Mouse (Mus musculus): ENCODE measurements at regions not wholly inside any gene's neighbourhood (a gene's known extent, or its start where the extent isn't known, plus 50 kb on each side); places are given as distances from the start of the nearest gene placed in this dataset.
"Not testable (repeated sequence)": the region's sequence is repeated elsewhere in the genome, so short reads cannot be mapped to it uniquely, and the experiment has no call there.

DNA sequence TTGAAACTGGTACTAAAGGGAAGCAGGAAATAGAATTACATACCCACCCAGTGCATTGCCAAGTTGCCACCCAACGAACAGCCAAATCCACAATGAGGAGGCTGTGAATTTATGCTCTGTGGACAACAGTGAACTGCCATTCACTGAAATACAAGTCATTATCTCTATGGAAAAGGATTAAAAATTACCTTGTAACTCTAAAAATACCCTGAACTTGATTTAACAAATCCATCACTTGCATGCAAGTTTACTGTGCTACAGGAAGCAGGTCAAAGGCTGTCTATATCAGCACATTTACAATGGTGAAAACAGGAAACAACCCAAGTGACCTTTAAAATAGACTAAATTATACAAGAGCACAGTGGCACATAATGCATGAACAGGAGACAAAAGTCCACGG, 202.2 kb upstream of the Sema6d start:
- no peak for TF ChIP-seq POLR2A (IDR thresholded peaks at IDR 0.05; ENCODE audit: borderline replicate concordance, insufficient read depth, low read length)
- TF ChIP-seq CTCF (IDR thresholded peaks at IDR 0.05; ENCODE audit: borderline replicate concordance, insufficient read depth, low read depth, low read length): no peak
- H3K27ac ChIP-seq (ENCODE audit: insufficient read depth, low read length): no peak overlapping the region
- no peak for DNase-seq
- H3K27me3 ChIP-seq (ENCODE audit: control insufficient read depth, insufficient read depth, low read length): no peaks in the 10 kb centered on the region
- 74% methylated on average over 2 of the region's 2 CpGs for WGBS
- no peak overlapping the region for H3K4me3 ChIP-seq (replicated peaks; ENCODE audit: insufficient read depth, low read depth, low read length)
- H3K4me1 ChIP-seq (ENCODE audit: control insufficient read depth, insufficient read depth, low read length): no peaks in the 10 kb centered on the region

DNA sequence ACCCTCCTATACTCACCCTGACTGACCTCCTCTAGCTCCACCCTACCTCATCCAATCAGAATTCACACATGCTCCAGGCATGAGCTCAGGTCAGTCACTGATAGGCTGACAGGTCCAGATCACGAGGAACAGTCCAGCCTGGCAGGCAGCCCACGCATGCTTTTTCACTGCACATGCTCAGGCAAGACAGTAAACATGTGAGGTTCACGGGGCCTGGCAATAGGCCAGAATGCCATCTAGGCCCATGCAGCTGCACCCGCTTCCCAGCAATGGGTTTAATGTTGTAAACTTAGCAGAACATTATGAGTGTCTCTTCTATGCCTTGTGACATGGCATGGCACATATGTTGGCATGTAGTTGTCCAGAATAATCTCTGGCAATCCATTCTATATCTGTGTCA, 177.8 kb upstream of the Sema6d start:
- WGBS: 40% methylated on average over 4 of the region's 4 CpGs

DNA sequence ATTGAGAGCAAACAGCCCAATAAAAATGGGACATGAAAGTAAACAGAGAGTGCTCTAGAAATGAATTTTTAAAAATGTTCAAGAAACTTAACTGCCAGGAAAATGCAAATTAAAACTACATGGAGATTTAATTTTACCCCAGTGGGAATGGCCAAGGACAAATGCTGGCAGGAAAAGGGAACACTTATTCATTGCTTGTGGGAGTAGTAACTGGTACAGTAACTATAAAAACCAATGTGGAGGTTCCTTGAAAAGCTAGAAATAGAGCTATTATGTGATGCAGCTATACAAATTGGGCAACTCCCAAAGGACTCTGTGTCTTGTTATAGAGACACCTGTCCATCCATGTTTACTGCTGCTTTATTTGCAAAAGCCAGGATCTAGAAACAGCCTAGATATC, 175.7 kb upstream of the Sema6d start:
- no peak overlapping the region for H3K27ac ChIP-seq (ENCODE audit: insufficient read depth, low read length)
- H3K4me1 ChIP-seq (ENCODE audit: control insufficient read depth, insufficient read depth, low read length): no peaks in the 10 kb centered on the region
- DNase-seq: no peak
- no peaks in the 10 kb centered on the region for H3K27me3 ChIP-seq (ENCODE audit: control insufficient read depth, insufficient read depth, low read length)
- no peak overlapping the region for H3K4me3 ChIP-seq (replicated peaks; ENCODE audit: insufficient read depth, low read depth, low read length)
- TF ChIP-seq CTCF (IDR thresholded peaks at IDR 0.05; ENCODE audit: borderline replicate concordance, insufficient read depth, low read depth, low read length) (no peak), POLR2A (IDR thresholded peaks at IDR 0.05; ENCODE audit: borderline replicate concordance, insufficient read depth, low read length) (no peak)

More for the DNA sequence above, 177.8 kb upstream of the Sema6d start:
- H3K27ac ChIP-seq (ENCODE audit: insufficient read depth, low read length); DNase-seq; H3K27me3 ChIP-seq (ENCODE audit: control insufficient read depth, insufficient read depth, low read length); H3K4me1 ChIP-seq (ENCODE audit: control insufficient read depth, insufficient read depth, low read length); H3K4me3 ChIP-seq (replicated peaks; ENCODE audit: insufficient read depth, low read depth, low read length): not testable (repeated sequence)

DNA sequence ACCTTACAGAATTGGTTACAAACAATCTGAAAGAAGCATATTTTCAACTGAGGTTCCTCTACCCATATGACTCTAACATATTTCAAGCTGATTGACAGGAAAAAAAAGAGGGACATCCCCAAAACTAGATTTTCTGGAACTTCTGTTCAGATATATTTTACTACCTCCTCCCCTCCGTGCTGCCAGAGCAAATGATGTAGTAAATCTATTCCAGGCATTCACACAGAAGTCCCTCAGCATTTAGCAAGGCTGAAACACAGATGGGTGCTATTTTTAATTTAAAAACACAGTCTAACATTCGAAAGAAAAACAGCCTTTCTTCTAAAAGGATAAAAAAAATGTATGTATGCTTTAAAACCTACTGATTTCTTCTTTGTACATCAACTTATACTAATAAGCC, 169.4 kb upstream of the Sema6d start:
- TF ChIP-seq CTCF (IDR thresholded peaks at IDR 0.05; ENCODE audit: borderline replicate concordance, insufficient read depth, low read depth, low read length) (no peak), POLR2A (IDR thresholded peaks at IDR 0.05; ENCODE audit: borderline replicate concordance, insufficient read depth, low read length) (no peak)
- H3K4me3 ChIP-seq (replicated peaks; ENCODE audit: insufficient read depth, low read depth, low read length): no peak overlapping the region
- no peak for DNase-seq
- H3K27me3 ChIP-seq (ENCODE audit: control insufficient read depth, insufficient read depth, low read length): no peaks in the 10 kb centered on the region
- no peaks in the 10 kb centered on the region for H3K4me1 ChIP-seq (ENCODE audit: control insufficient read depth, insufficient read depth, low read length)
- no peak overlapping the region for H3K27ac ChIP-seq (ENCODE audit: insufficient read depth, low read length)
- WGBS: 62% methylated on average over 2 of the region's 2 CpGs

DNA sequence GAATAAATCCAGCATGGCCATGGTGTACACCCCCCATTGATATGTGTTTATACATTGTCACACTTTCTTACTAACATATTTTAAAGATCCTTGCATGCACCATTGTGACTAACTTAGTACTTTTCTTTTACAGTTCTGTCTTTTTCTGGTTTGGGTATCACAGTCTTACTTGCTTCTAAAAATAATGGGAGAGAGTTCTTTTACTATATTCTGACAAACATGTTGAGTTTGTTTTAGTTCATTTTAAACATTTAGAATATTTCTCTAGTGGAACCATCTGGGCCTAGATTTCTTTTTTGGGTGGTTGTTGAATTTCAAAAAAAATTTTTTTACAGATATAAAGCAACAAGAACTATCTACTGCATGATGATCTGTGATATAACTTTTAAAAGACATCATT, 161.7 kb upstream of the Sema6d start:
- no peak overlapping the region for H3K4me3 ChIP-seq (replicated peaks; ENCODE audit: insufficient read depth, low read depth, low read length)
- DNase-seq: no peak
- H3K27ac ChIP-seq (ENCODE audit: insufficient read depth, low read length): no peak overlapping the region
- TF ChIP-seq POLR2A (IDR thresholded peaks at IDR 0.05; ENCODE audit: borderline replicate concordance, insufficient read depth, low read length): no peak
- no peak for TF ChIP-seq CTCF (IDR thresholded peaks at IDR 0.05; ENCODE audit: borderline replicate concordance, insufficient read depth, low read depth, low read length)
- H3K27me3 ChIP-seq (ENCODE audit: control insufficient read depth, insufficient read depth, low read length): no peaks in the 10 kb centered on the region
- H3K4me1 ChIP-seq (ENCODE audit: control insufficient read depth, insufficient read depth, low read length): no peaks in the 10 kb centered on the region

DNA sequence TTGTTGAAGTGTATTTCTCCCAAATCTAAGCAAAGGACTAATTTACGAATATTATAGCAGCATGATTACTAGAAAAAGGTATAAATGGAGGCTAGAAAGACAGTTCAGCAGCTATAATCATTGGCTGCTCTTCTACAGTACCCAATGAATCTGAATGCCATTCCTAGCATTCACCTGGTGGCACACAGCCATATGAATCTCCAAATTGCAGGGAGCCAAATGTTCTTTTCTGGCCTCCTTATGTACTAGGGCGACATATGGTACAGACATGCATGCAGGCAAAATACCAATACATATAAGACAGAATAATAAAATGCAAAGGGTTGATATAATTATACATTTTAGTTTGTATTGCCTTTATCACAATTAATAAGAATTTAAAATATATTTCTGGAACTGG, 152.9 kb upstream of the Sema6d start:
- Histone ChIP-seq H3K27me3 (ENCODE audit: control insufficient read depth, insufficient read depth, low read length) (no peaks in the 10 kb centered on the region), H3K4me3 (replicated peaks; ENCODE audit: insufficient read depth, low read depth, low read length) (no peak overlapping the region), H3K4me1 (ENCODE audit: control insufficient read depth, insufficient read depth, low read length) (no peaks in the 10 kb centered on the region), H3K27ac (ENCODE audit: insufficient read depth, low read length) (no peak overlapping the region)
- TF ChIP-seq POLR2A (IDR thresholded peaks at IDR 0.05; ENCODE audit: borderline replicate concordance, insufficient read depth, low read length) (no peak), CTCF (IDR thresholded peaks at IDR 0.05; ENCODE audit: borderline replicate concordance, insufficient read depth, low read depth, low read length) (no peak)
- DNase-seq: peak; percentile 27 to 75
- WGBS: 43% methylated on average over 2 of the region's 2 CpGs

DNA sequence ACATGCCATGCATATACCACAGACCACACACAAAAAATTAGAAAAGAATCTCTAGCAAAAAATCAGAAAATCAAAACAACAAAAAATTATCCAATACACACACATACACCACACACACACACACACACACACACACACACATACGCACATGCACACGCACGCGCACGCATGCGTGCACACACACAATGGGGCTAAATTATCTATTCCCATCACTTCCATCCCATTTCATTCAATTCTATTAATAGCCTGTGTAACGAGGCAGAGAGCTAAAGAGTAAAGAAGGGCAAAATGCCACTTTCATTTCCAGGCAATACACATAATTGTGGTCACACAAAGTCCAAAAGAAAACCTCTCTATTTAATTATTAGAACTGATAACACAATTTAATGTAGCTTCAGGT, 126.2 kb upstream of the Sema6d start:
- DNase-seq: no peak
- no peaks in the 10 kb centered on the region for H3K27me3 ChIP-seq (ENCODE audit: control insufficient read depth, insufficient read depth, low read length)
- WGBS: 58% methylated on average over 7 of the region's 7 CpGs
- no peaks in the 10 kb centered on the region for H3K4me1 ChIP-seq (ENCODE audit: control insufficient read depth, insufficient read depth, low read length)
- TF ChIP-seq POLR2A (IDR thresholded peaks at IDR 0.05; ENCODE audit: borderline replicate concordance, insufficient read depth, low read length): no peak
- H3K4me3 ChIP-seq (replicated peaks; ENCODE audit: insufficient read depth, low read depth, low read length): no peak overlapping the region
- H3K27ac ChIP-seq (ENCODE audit: insufficient read depth, low read length): no peak overlapping the region

DNA sequence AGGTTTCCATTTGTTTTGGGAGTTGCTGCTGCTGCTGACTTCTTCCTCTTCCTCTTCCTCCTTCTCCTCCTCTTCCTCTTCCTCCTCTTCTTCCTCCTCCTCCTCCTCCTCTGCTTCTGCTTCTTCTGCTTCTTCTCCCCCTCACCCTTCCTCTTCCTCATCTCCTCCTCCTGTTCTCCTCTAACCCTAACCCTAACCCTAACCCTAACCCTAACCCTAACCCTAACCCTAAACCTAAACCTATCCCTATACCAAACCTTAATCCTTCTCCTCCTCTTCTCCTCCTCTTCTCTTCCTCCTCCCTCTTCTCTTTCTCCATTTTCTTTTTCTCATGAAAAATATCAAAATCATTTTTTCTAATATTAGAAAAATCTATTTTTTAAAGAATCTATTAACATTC, 86.3 kb upstream of the Sema6d start:
- no peak for DNase-seq
- Histone ChIP-seq H3K27me3 (ENCODE audit: control insufficient read depth, insufficient read depth, low read length) (no peaks in the 10 kb centered on the region), H3K4me3 (replicated peaks; ENCODE audit: insufficient read depth, low read depth, low read length) (no peak overlapping the region), H3K4me1 (ENCODE audit: control insufficient read depth, insufficient read depth, low read length) (no peaks in the 10 kb centered on the region), H3K27ac (ENCODE audit: insufficient read depth, low read length) (no peak overlapping the region)
- TF ChIP-seq POLR2A (IDR thresholded peaks at IDR 0.05; ENCODE audit: borderline replicate concordance, insufficient read depth, low read length) (no peak), CTCF (IDR thresholded peaks at IDR 0.05; ENCODE audit: borderline replicate concordance, insufficient read depth, low read depth, low read length) (no peak)

DNA sequence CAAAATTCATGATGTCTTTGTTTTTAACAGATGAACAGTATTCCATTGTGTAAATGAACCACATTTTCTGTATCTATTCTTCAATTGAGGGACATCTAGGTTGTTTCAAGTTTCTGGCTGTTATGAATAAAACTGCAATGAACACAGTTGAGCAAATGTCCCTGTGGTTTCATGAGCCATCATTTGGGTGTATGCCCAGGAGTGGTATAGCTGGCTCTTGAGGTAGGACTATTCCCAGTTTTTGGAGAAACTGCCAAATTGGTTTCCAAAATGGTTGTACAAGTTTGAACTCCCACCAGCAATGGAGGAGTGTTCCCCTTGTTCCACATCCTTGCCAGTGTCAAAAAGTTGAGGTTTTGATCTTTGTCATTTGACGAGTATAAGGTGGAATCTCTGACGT, 74.2 kb upstream of the Sema6d start:
- H3K4me1 ChIP-seq (ENCODE audit: control insufficient read depth, insufficient read depth, low read length): no peaks in the 10 kb centered on the region
- TF ChIP-seq POLR2A (IDR thresholded peaks at IDR 0.05; ENCODE audit: borderline replicate concordance, insufficient read depth, low read length) (no peak), CTCF (IDR thresholded peaks at IDR 0.05; ENCODE audit: borderline replicate concordance, insufficient read depth, low read depth, low read length) (no peak)
- H3K4me3 ChIP-seq (replicated peaks; ENCODE audit: insufficient read depth, low read depth, low read length): no peak overlapping the region
- H3K27ac ChIP-seq (ENCODE audit: insufficient read depth, low read length): no peak overlapping the region
- DNase-seq: no peak
- WGBS: 92% methylated on average over 2 of the region's 2 CpGs
- no peaks in the 10 kb centered on the region for H3K27me3 ChIP-seq (ENCODE audit: control insufficient read depth, insufficient read depth, low read length)

Measured in cerebellum, adult 2 months (tissue).